Mouse (Mus musculus): ENCODE data around the gene Iffo1.

DNA sequence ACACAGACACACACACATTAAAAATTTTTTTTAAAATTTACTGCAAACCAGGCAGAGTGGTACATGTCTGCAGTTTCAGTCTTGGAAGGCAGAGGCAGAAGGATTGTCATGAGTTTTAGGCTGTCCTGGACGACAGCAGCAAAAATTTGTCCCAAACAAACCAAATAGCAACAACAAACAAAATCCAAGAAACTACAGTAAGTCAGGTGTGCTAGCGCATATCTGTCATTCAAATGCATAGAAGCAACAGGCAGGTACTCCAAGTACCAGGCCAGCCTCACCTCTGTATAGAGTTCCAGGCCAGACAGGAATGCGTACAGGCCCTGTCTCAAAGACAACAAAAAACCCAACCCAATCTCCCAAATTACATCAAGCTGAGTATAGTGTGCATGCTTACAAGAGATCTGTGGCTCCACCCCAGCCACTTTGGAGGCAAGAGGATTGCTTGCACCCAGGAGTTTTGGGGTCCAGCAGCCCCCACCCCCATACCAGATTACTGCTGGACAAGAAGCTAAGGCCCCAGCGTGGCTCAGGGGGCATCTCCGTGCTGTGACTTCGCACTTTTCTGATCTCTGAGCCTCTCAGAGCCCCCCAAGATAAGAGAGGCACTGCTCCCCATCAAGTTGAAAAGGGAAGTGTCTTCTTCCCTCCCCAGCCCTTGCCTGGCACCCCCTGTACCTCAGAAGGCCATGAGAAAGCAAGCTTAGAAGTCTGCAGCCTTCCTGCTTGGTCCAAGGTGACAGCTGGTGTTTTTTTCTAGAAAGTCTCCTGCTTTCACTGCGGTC, 14.9 kb downstream of the Iffo1 start:
- no peak for TF ChIP-seq POLR2A (IDR thresholded peaks at IDR 0.05; ENCODE audit: borderline replicate concordance, insufficient read depth, low read length)
- TF ChIP-seq CTCF (IDR thresholded peaks at IDR 0.05; ENCODE audit: borderline replicate concordance, insufficient read depth, low read depth, low read length), result no peak

Measured in cerebellum, adult 2 months (tissue).